Mouse (Mus musculus): ENCODE data around the gene Klhl1. TPM values are rescaled to one million over a fixed set of nuclear protein-coding genes. Genes with fewer than 3 reads are reported as not detected.

Klhl1 gene
- polyA plus RNA-seq (2014; fragmentation: Nextera tagmentation; extraction: Ambion mirVana): not detected in 2 replicates

DNA sequence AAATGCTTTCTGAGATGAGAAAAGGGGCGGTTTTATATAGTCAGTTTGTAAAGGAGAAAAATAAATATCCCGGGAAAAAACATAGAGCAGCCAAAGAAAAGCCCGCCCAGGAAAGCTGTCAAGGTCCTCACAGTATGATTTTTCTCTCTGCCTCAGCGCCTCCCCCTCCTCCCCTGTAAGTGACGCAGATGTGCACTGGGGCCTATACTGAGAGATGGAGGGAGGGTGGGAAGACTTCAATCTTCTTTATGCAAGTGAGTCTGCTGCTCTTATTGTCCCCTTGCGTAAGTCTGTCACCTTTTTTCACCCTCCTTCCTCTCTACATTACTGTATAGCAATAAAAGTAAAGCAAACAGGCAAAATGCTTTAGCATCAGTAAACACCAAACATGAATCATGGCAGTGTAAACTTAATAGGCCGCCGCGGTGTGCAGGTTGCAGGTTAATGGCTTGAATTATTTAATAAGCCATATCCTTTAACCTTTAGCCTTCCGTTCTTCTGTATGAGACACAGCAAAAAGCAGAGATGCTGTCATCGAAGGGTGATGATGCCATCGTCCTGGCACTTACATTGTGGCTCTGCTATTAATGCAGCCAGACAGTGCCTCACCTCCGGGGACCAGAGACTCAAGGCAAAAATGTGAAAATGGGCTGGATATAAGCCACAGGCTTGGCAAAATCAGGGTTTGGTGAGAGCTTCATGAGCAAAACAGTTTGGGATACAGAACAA lies at the start of gene Klhl1:
TSS of gene Klhl1 (minus strand) at position 149 of the 729 bp plus-strand sequence.
- Histone ChIP-seq H3K36me3 (ENCODE audit: control insufficient read depth, insufficient read depth, low read length) (no peaks in the 10 kb centered on the region), H3K4me3 (ENCODE audit: low read depth, low read length) (peak within 1 kb of the TSS; percentile 51), H3K4me1 (ENCODE audit: control insufficient read depth, insufficient read depth, low read length) (no peaks in the 10 kb centered on the region), H3K9ac (ENCODE audit: low read depth, low read length) (peak within 1 kb of the TSS; percentile 11; the same call in 1 of the 2 replicates), H3K4me2 (peak within 1 kb of the TSS; percentile 85), H3K27me3 (ENCODE audit: control insufficient read depth, insufficient read depth, low read length) (peaks cover 6% of the 10 kb centered on the region), H3K27ac (ENCODE audit: low read depth, low read length) (no peak within 1 kb of the TSS), H3K9me3 (replicated peaks; ENCODE audit: control insufficient read depth, low read length) (no peaks in the 10 kb centered on the region)
- ATAC-seq (replicated peaks; ENCODE audit: insufficient number of reproducible peaks, low FRiP score, low TSS enrichment): no peak; the same call in 1 of the 2 replicates
- 46% methylated on average over 13 of the region's 13 CpGs for WGBS (ENCODE audit: insufficient replicate concordance)

DNA sequence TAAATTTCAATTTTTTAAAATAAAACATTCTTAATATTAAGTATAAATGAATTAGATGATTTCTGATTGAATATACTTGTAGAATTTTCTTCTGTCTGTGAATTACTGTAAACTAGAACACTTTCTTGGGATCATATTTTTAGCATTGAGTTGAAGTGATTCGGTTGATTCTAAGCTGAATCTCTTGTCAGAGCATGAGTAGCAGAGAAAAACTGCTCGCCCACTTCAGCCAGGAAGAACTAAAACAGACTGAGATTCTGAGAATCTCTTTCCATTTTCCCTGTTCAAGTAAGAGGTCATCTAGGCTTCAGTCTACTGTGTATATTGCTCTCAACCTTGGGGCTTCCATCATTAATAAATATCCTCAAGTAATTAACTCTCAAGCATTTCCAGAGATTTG lies 34.8 kb upstream of the Klhl1 start:
- ATAC-seq (replicated peaks; ENCODE audit: insufficient number of reproducible peaks, low FRiP score, low TSS enrichment): no peak
- Histone ChIP-seq H3K27me3 (ENCODE audit: control insufficient read depth, insufficient read depth, low read length) (no peaks in the 10 kb centered on the region), H3K27ac (ENCODE audit: low read depth, low read length) (no peak overlapping the region), H3K4me2 (no peak overlapping the region), H3K36me3 (ENCODE audit: control insufficient read depth, insufficient read depth, low read length) (no peaks in the 10 kb centered on the region), H3K4me1 (ENCODE audit: control insufficient read depth, insufficient read depth, low read length) (no peaks in the 10 kb centered on the region), H3K4me3 (ENCODE audit: low read depth, low read length) (no peak overlapping the region), H3K9me3 (replicated peaks; ENCODE audit: control insufficient read depth, low read length) (no peaks in the 10 kb centered on the region), H3K9ac (ENCODE audit: low read depth, low read length) (no peak overlapping the region)
- WGBS (ENCODE audit: insufficient replicate concordance): 78% methylated on average over 2 of the region's 2 CpGs

DNA sequence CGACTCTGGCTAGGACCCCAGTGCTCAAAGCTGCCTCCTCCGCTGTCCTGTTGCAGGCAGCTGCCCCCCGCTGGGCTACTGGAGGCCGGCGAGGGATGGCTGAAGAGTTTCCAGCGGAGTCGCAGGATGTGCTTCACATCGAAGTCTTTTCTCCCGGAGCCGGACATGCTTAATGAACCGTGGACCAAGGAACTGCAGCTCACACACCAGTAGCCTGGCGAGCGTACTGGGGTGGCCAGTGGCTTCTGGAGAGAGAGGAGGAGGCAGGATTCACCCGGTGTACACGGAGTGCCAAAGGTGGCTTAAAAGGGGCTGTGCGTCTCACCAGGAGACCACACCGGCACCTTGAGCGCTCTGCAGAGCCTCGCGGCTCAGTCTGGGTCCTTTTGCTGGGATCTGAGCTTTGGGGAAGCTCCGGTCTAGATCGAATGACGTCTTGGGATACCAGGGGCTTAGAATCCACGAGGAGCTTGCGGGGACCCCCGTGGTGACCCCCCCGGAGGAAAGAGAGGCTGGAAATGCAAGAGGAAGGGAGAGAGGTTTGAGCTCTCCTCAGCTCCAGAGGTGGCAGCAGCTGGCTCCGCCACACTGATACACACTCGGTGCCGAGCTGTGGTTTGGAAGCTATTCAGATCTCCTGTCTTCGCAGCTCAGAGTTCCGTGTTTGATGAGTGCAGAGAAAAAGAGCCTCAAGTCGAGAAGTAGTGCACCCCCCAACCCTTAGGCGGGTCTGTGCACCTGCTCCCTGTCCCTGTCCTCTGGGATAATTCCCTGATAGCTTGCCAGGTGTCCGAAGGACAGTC lies 550 bp downstream of the Klhl1 start:
- no peaks in the 10 kb centered on the region for H3K36me3 ChIP-seq (ENCODE audit: control insufficient read depth, insufficient read depth, low read length)
- 2% methylated on average over 35 of the region's 35 CpGs for WGBS (ENCODE audit: insufficient replicate concordance)
- peaks cover 6% of the 10 kb centered on the region for H3K27me3 ChIP-seq (ENCODE audit: control insufficient read depth, insufficient read depth, low read length)
- H3K9ac ChIP-seq (ENCODE audit: low read depth, low read length): peak overlapping the region; percentile 11; the same call in 1 of the 2 replicates
- peak; percentile 52; the same call in 1 of the 2 replicates for ATAC-seq (replicated peaks; ENCODE audit: insufficient number of reproducible peaks, low FRiP score, low TSS enrichment)
- H3K27ac ChIP-seq (ENCODE audit: low read depth, low read length): no peak overlapping the region
- H3K4me1 ChIP-seq (ENCODE audit: control insufficient read depth, insufficient read depth, low read length): no peaks in the 10 kb centered on the region
- H3K4me3 ChIP-seq (ENCODE audit: low read depth, low read length): peak overlapping the region; percentile 51
- no peaks in the 10 kb centered on the region for H3K9me3 ChIP-seq (replicated peaks; ENCODE audit: control insufficient read depth, low read length)
- H3K4me2 ChIP-seq: peak overlapping the region; percentile 85

DNA sequence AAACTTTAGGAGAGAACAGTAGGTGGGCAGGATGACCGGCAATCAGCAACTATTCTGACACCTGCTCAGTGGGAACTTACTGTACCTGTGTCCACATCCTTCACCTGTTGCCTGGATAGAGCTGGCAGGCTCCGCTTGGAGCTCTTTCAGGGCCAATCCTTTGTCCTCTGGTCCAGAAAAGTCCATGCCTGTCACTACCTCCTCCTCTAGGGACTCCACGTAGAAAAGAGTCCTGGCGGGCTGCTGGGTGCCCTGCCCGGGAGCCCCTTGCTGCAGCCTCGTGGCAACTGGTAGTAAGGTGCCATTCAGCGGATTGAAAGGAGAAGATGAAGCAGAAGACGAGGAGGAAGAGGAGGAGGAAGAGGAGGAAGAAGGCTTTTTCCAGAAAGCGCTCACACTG lies 1.2 kb downstream of the Klhl1 start:
- no peak for ATAC-seq (replicated peaks; ENCODE audit: insufficient number of reproducible peaks, low FRiP score, low TSS enrichment)
- Histone ChIP-seq H3K27ac (ENCODE audit: low read depth, low read length) (no peak overlapping the region), H3K27me3 (ENCODE audit: control insufficient read depth, insufficient read depth, low read length) (peaks cover 6% of the 10 kb centered on the region), H3K4me1 (ENCODE audit: control insufficient read depth, insufficient read depth, low read length) (no peaks in the 10 kb centered on the region), H3K4me3 (ENCODE audit: low read depth, low read length) (peak overlapping the region; percentile 51), H3K9me3 (replicated peaks; ENCODE audit: control insufficient read depth, low read length) (no peaks in the 10 kb centered on the region), H3K4me2 (peak overlapping the region; percentile 85), H3K9ac (ENCODE audit: low read depth, low read length) (no peak overlapping the region; the same call in 1 of the 2 replicates), H3K36me3 (ENCODE audit: control insufficient read depth, insufficient read depth, low read length) (no peaks in the 10 kb centered on the region)
- WGBS (ENCODE audit: insufficient replicate concordance): 11% methylated on average over 9 of the region's 9 CpGs

DNA sequence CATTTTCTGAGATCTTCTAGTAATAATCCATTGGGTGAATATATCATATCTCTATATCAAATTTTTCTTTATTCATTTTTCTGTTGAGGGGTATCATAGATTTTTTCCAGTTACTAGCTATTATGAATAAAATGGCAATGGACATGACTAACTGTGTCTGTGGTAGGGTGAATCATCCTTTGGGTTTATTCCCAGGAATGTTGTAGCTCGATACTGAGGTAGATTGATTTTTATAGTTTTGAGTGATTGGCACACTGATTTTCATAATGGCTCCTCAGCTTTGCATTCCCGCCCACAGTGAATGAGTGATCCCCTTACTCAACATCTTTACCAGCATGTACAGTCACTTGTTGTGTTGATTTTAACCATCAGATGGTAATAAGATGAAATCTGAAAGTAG lies 19.0 kb downstream of the Klhl1 start:
- H3K4me1 ChIP-seq (ENCODE audit: control insufficient read depth, insufficient read depth, low read length): no peaks in the 10 kb centered on the region
- WGBS (ENCODE audit: insufficient replicate concordance): 71% methylated on average over 2 of the region's 2 CpGs

DNA sequence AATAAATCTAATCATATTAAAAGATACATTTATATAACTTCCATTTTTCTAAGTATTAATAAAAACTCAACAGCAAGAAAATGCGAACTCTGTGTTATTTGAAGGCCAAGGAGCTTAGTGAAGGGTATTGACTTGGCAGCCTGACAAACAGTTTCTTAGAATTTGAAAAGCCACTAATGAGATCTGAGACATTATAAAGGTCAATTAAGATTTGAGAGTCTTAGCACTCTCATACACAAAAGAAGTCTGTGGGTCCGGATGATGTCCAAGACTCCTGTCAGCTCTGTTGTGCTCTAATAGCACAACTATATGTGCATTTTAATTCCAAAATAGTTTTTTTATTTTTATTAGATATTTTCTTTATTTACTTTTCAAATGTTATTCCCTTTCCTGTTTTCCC lies 47.1 kb downstream of the Klhl1 start:
- no peak overlapping the region for H3K4me2 ChIP-seq
- H3K9me3 ChIP-seq (replicated peaks; ENCODE audit: control insufficient read depth, low read length): no peaks in the 10 kb centered on the region
- no peak overlapping the region for H3K4me3 ChIP-seq (ENCODE audit: low read depth, low read length)
- no peak overlapping the region for H3K9ac ChIP-seq (ENCODE audit: low read depth, low read length)
- ATAC-seq (replicated peaks; ENCODE audit: insufficient number of reproducible peaks, low FRiP score, low TSS enrichment): no peak
- WGBS (ENCODE audit: insufficient replicate concordance): 86% methylated on average over 2 of the region's 2 CpGs
- H3K27me3 ChIP-seq (ENCODE audit: control insufficient read depth, insufficient read depth, low read length): no peaks in the 10 kb centered on the region
- H3K27ac ChIP-seq (ENCODE audit: low read depth, low read length): no peak overlapping the region
- H3K4me1 ChIP-seq (ENCODE audit: control insufficient read depth, insufficient read depth, low read length): no peaks in the 10 kb centered on the region
- no peaks in the 10 kb centered on the region for H3K36me3 ChIP-seq (ENCODE audit: control insufficient read depth, insufficient read depth, low read length)

More for the DNA sequence above, 19.0 kb downstream of the Klhl1 start:
- no peak for ATAC-seq (replicated peaks; ENCODE audit: insufficient number of reproducible peaks, low FRiP score, low TSS enrichment)
- Histone ChIP-seq H3K9ac (ENCODE audit: low read depth, low read length) (no peak overlapping the region), H3K4me3 (ENCODE audit: low read depth, low read length) (no peak overlapping the region), H3K27ac (ENCODE audit: low read depth, low read length) (no peak overlapping the region), H3K4me2 (no peak overlapping the region), H3K27me3 (ENCODE audit: control insufficient read depth, insufficient read depth, low read length) (no peaks in the 10 kb centered on the region), H3K36me3 (ENCODE audit: control insufficient read depth, insufficient read depth, low read length) (no peaks in the 10 kb centered on the region), H3K9me3 (replicated peaks; ENCODE audit: control insufficient read depth, low read length) (no peaks in the 10 kb centered on the region)

DNA sequence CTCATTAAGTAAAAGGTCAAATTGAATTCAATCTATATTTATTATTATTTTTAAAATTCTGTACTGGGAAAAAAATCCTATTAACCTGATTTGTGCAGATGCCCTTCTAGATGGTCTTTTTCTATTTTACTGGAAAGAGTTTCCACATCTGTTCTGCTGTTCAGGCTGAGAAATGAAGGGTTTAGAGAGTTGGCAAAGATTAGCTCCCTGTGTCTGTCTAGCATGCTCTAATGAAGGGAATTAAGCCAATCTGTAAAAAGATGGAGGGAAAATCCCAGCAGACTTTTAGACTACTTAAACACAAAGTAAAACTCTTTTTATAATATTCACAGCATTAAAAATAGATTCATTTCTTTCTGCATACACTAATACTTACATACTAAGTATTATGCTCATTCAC lies 47.6 kb downstream of the Klhl1 start:
- no peak overlapping the region for H3K27ac ChIP-seq (ENCODE audit: low read depth, low read length)
- H3K4me3 ChIP-seq (ENCODE audit: low read depth, low read length): no peak overlapping the region
- no peaks in the 10 kb centered on the region for H3K9me3 ChIP-seq (replicated peaks; ENCODE audit: control insufficient read depth, low read length)
- no peaks in the 10 kb centered on the region for H3K27me3 ChIP-seq (ENCODE audit: control insufficient read depth, insufficient read depth, low read length)
- no peak overlapping the region for H3K9ac ChIP-seq (ENCODE audit: low read depth, low read length)
- no peak overlapping the region for H3K4me2 ChIP-seq
- H3K4me1 ChIP-seq (ENCODE audit: control insufficient read depth, insufficient read depth, low read length): no peaks in the 10 kb centered on the region
- ATAC-seq (replicated peaks; ENCODE audit: insufficient number of reproducible peaks, low FRiP score, low TSS enrichment): no peak
- no peaks in the 10 kb centered on the region for H3K36me3 ChIP-seq (ENCODE audit: control insufficient read depth, insufficient read depth, low read length)

DNA sequence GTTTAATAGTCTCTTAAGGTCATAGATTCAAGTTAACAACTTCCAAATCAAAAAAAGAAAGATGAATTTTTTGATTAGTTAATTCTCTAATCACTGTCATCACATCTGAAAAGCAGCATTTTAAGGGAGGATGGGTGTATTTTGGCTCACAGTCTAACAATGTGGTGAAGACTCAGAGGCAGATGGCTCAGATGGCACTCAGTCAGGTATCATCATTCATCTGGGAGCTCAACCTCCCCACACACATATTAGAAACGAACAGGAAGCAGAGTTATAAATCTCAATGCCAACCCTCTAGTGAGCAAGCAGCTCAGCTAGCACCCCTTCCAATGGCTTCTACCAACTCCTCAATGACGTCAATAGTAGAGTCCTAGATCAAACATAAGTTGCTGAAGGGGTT lies 57.1 kb downstream of the Klhl1 start:
- no peak for ATAC-seq (replicated peaks; ENCODE audit: insufficient number of reproducible peaks, low FRiP score, low TSS enrichment)
- no peak overlapping the region for H3K4me3 ChIP-seq (ENCODE audit: low read depth, low read length)
- no peak overlapping the region for H3K27ac ChIP-seq (ENCODE audit: low read depth, low read length)
- H3K4me2 ChIP-seq: no peak overlapping the region
- WGBS (ENCODE audit: insufficient replicate concordance): 68% methylated on average over 2 of the region's 2 CpGs
- no peaks in the 10 kb centered on the region for H3K36me3 ChIP-seq (ENCODE audit: control insufficient read depth, insufficient read depth, low read length)
- H3K27me3 ChIP-seq (ENCODE audit: control insufficient read depth, insufficient read depth, low read length): no peaks in the 10 kb centered on the region
- no peaks in the 10 kb centered on the region for H3K4me1 ChIP-seq (ENCODE audit: control insufficient read depth, insufficient read depth, low read length)
- no peaks in the 10 kb centered on the region for H3K9me3 ChIP-seq (replicated peaks; ENCODE audit: control insufficient read depth, low read length)
- no peak overlapping the region for H3K9ac ChIP-seq (ENCODE audit: low read depth, low read length)
